Mouse (Mus musculus) hindbrain, postnatal 0 days (tissue): ENCODE measurements around the gene Krt80. TPM values are rescaled to one million over a fixed set of nuclear protein-coding genes. Genes with fewer than 3 reads are reported as not detected.

ENCODE experiments used
- ATAC-seq: fragments of 200-750 bp; cut with Nextera tagmentation; 2 replicates; pipeline ENCODE4 v1.8.0; 2017; ENCODE audit warnings: mild to moderate bottlenecking, moderate TSS enrichment, moderate library complexity
- DNase-seq: peaks from one replicate; pipeline ENCODE4 v3.0.0-alpha.2; 2015; ENCODE audit warnings: low spot score
- H3K27ac ChIP-seq: fragments of 300-500 bp; sonication (generic); 2 replicates; pipeline ENCODE4 v1.5.1; 2014; ENCODE audit warnings: mild to moderate bottlenecking
- H3K27me3 ChIP-seq: fragments of 300-500 bp; sonication (generic); 2 replicates; pipeline ENCODE4 v1.6.1; 2014; ENCODE audit warnings: low read length, mixed read lengths; ENCODE audit not compliant: insufficient read depth
- H3K36me3 ChIP-seq: fragments of 300-500 bp; sonication (generic); 2 replicates; pipeline ENCODE4 v1.6.1; 2014; ENCODE audit warnings: low read length, mixed read lengths; ENCODE audit not compliant: insufficient read depth
- H3K4me1 ChIP-seq: fragments of 300-500 bp; sonication (generic); 2 replicates; pipeline ENCODE4 v1.6.1; 2014; ENCODE audit warnings: antibody characterized with exemption, low read length, mixed read lengths; ENCODE audit not compliant: insufficient read depth
- H3K4me2 ChIP-seq: fragments of 300-500 bp; sonication (generic); 2 replicates; pipeline ENCODE4 v1.6.1; 2014; ENCODE audit warnings: low read depth, mild to moderate bottlenecking, low read length, moderate library complexity, mixed read lengths
- H3K4me3 ChIP-seq: fragments of 300-500 bp; sonication (generic); 2 replicates; pipeline ENCODE4 v1.5.1; 2014; ENCODE audit warnings: low read length
- H3K9ac ChIP-seq: fragments of 300-500 bp; sonication (generic); replicated peaks from 2 replicates; pipeline ENCODE4 v1.6.1; 2014; ENCODE audit warnings: mild to moderate bottlenecking, low read length, moderate library complexity, mixed read lengths
- H3K9me3 ChIP-seq: fragments of 300-500 bp; sonication (generic); 2 replicates; pipeline ENCODE4 v1.6.1; 2016; ENCODE audit warnings: low read length, mixed read lengths
- CTCF ChIP-seq: IDR thresholded peaks from 2 replicates; pipeline ENCODE4 v1.5.1; 2016; ENCODE audit warnings: antibody characterized with exemption, control low read depth, low read depth
- WGBS: fragments of 180-500 bp; shearing (Covaris S2); extraction: QIAGEN DNeasy Blood & Tissue Kit; methylation state at CpG from one replicate; pipeline ENCODE4 v1.1.7; 2014; 5-methylcytosine and 5-hydroxymethylcytosine counted together
- polyA plus RNA-seq: library from polyadenylated mRNA; unstranded; fragments of >200 nt; fragmentation: Nextera tagmentation; extraction: Ambion mirVana; gene quantifications from 2 replicates; pipeline ENCODE4 v1.2.1, GENCODE M21; 2015
- total RNA-seq: library from RNA; depleted of rRNA; stranded (reverse); fragments of >200 nt; gene quantifications from 2 replicates; pipeline ENCODE4 v1.2.3, GENCODE M21; 2014; rRNA removed

The Krt80 gene
- 0.43 and 1.2 TPM in 2 replicates for total RNA-seq
- 0.30 and 0.33 TPM in 2 replicates for polyA plus RNA-seq

DNA sequence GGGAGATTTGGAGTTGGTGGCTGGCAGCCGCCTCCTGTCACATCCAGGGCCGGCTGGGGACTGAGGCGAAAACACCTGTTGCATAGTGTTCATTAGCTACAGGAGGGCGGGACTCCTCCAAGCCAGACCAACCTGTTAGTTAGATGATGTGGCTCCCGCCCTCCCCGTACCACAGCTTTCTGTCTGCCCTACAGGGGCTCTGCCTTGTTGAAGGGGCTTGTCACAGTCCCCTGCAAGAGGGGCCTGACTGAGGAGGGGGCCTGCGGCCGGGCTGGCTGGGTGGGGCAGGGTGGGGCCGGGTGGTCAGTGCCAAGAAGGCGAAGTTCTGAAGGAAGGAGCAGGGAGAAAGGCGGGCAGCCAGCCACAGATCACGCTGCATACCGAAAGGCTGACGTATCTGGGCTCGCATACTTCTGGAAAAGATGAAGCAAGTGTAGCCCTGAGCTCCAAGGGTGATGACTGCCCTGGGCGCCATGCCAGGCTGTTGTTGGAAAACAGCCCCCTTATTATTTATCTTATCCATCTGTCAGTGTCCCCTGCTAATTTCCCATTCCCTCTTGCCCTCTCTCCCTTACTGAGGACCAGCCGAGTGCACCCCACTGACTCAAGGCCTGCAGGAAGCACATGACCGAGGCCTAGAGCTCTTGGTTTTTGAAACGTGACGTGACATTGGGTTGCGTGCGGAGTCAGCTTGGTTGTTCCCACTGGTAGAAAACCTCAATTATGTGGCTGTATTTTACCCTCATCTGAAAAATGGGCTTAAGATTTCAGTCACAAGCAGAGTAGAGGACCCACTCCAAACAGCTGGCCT lies at the start of gene Krt80:
TSS of gene Krt80 (minus strand) at position 62 of the 811 bp plus-strand sequence.
- Histone ChIP-seq H3K9ac (no peak within 1 kb of the TSS), H3K4me3 (no peak within 1 kb of the TSS), H3K4me1 (peaks cover 14% of the 10 kb centered on the region; the same call in 1 of the 2 replicates), H3K27me3 (no peaks in the 10 kb centered on the region), H3K9me3 (no peaks in the 10 kb centered on the region), H3K27ac (no peak within 1 kb of the TSS), H3K4me2 (no peak within 1 kb of the TSS), H3K36me3 (no peaks in the 10 kb centered on the region)
- DNase-seq (peak; percentile 41), ATAC-seq (peak; percentile 66)
- 36% methylated on average over 22 of the region's 22 CpGs for WGBS
- TF ChIP-seq CTCF, result no peak

DNA sequence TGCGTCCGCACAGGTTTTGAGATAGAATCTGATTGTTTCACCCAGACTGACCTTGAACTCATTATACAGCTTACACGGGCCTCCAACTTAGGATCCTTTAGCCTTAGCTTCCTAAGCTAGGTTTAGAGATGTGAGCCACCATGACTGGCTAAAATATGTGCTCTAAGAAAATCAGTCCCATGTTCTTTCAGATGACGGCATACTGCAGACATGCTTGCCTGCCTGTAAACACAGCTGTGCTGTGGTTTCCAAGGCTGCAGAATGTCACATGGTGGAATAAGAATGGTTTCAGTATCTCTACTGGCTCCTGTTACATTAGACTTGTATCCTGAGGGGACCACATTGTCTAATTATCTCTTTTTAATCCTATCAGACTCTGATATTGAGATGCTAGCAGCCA lies 49.0 kb upstream of the Krt80 start:
- DNase-seq (peak; percentile 40), ATAC-seq (peak; percentile 59; the same call in 1 of the 2 replicates)
- no peaks in the 10 kb centered on the region for H3K9me3 ChIP-seq
- no peak for TF ChIP-seq CTCF
- no peak overlapping the region for H3K27ac ChIP-seq
- H3K4me3 ChIP-seq, result no peak overlapping the region
- H3K4me1 ChIP-seq, result 0 out of 2 replicates have a peak, but pooled peaks cover 3% of the 10 kb centered on the region
- H3K4me2 ChIP-seq, result no peak overlapping the region
- H3K36me3 ChIP-seq, result no peaks in the 10 kb centered on the region
- H3K27me3 ChIP-seq, result no peaks in the 10 kb centered on the region
- no peak overlapping the region for H3K9ac ChIP-seq
- WGBS, result 81% methylated on average over 4 of the region's 4 CpGs

DNA sequence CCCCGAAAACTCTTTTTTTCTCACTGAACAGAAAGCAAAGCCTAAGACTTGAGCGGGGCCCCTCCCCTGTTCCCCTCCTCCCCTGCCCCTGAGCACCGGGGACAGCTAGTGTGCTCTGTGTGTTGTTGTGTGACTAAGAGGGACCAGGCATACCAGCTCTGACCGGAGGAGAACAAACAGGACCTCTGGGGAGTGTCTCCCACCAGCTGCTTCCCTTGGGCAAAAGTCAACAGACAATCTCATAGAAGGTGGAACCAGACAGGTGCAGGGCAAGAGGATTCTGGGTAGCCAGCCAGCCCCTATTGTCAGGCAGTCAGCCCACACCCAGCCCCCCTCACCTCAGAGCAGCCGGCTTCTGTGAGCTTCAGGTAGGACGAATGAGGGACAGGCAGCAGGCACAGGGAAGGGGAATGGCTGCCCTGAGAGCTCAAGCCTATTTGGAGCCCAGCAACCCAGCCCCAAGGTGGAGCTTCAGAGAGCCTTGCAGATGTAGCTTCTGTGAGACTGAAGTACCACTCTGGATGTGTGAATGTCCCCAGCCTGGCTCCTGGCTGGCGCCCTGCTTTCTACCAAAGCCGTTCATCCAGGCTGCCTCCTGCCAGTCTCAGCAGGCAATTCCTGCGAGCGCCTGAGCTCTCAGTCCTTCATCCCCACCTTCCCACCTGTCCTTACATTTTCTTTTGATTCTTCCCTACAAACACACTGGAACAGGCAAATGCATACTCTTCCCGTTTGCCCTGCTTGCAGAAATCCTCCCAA lies 45.0 kb upstream of the Krt80 start:
- no peaks in the 10 kb centered on the region for H3K9me3 ChIP-seq
- no peak overlapping the region for H3K27ac ChIP-seq
- H3K4me1 ChIP-seq, result 0 out of 2 replicates have a peak, but pooled peaks cover 3% of the 10 kb centered on the region
- no peak overlapping the region for H3K4me3 ChIP-seq
- H3K27me3 ChIP-seq, result 0 out of 2 replicates have a peak, but pooled peaks cover 5% of the 10 kb centered on the region
- H3K36me3 ChIP-seq, result no peaks in the 10 kb centered on the region
- H3K4me2 ChIP-seq, result no peak overlapping the region
- no peak overlapping the region for H3K9ac ChIP-seq
- no peak for DNase-seq
- no peak for ATAC-seq
- TF ChIP-seq CTCF, result no peak
- WGBS, result 45% methylated on average over 11 of the region's 11 CpGs

DNA sequence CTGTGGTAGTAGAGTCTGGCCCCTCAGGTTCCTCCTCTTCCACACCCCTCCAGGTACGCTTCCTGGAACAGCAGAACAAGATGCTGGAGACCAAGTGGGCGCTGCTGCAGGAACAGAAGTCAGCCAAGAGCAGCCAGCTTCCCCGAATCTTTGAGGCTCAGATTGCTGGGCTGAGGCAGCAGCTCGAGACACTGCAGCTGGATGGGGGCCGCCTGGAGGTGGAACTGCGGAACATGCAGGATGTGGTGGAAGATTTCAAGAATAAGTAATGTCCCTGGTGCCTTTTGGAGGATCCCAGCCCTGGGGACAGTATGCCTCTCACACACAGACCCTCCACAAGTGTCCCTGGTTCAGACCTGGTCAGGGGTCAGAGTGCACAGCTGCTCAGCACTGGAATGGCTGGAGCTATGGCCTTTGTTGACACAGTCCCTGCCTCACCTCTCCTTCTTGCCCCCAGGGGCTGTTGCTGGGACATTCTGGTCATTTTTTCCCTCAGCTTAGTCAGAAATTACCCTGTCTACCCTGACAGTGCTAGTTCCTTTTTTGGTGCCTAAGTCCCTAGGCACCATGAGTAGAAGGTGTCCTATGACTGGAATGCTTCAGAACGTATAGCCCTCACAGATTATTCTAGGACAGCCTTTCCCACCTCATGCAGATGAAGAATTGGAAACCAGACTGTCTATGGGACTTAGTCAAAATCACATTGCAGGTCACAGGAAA lies 44.1 kb upstream of the Krt80 start:
- Histone ChIP-seq H3K4me1 (0 out of 2 replicates have a peak, but pooled peaks cover 3% of the 10 kb centered on the region), H3K9me3 (no peaks in the 10 kb centered on the region), H3K27ac (no peak overlapping the region), H3K36me3 (no peaks in the 10 kb centered on the region), H3K4me2 (no peak overlapping the region), H3K4me3 (no peak overlapping the region), H3K9ac (no peak overlapping the region), H3K27me3 (0 out of 2 replicates have a peak, but pooled peaks cover 5% of the 10 kb centered on the region)
- TF ChIP-seq CTCF, result peak; percentile 17; the same call in 1 of the 2 replicates
- DNase-seq (no peak), ATAC-seq (no peak)
- 66% methylated on average over 7 of the region's 7 CpGs for WGBS

DNA sequence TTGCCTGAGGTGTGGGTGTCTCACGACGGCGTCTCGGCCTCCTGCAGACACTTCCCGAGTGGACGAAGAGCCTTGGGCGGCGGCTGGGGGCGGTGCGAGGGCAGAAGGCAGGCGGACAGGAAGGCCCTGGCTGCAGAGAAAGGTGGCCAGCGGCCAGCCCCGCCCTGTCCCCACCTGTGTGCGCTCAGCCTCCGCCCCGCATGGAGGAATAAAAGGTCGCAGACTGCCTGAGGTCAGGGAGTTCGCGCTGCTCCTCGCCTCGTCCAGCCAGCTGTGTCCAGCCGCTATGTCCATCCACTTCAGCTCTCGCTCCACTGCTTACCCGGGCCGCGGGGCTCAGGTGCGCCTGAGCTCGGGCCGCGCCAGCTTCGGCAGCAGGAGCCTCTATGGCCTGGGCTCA lies 42.2 kb upstream of the Krt80 start:
- H3K27ac ChIP-seq, result no peak overlapping the region
- 23% methylated on average over 31 of the region's 31 CpGs for WGBS
- 0 out of 2 replicates have a peak, but pooled peaks cover 5% of the 10 kb centered on the region for H3K27me3 ChIP-seq
- H3K4me3 ChIP-seq, result no peak overlapping the region
- H3K36me3 ChIP-seq, result no peaks in the 10 kb centered on the region
- H3K9me3 ChIP-seq, result no peaks in the 10 kb centered on the region
- no peak for TF ChIP-seq CTCF
- H3K4me1 ChIP-seq, result 0 out of 2 replicates have a peak, but pooled peaks cover 3% of the 10 kb centered on the region
- no peak overlapping the region for H3K4me2 ChIP-seq
- DNase-seq (no peak), ATAC-seq (no peak)
- no peak overlapping the region for H3K9ac ChIP-seq

DNA sequence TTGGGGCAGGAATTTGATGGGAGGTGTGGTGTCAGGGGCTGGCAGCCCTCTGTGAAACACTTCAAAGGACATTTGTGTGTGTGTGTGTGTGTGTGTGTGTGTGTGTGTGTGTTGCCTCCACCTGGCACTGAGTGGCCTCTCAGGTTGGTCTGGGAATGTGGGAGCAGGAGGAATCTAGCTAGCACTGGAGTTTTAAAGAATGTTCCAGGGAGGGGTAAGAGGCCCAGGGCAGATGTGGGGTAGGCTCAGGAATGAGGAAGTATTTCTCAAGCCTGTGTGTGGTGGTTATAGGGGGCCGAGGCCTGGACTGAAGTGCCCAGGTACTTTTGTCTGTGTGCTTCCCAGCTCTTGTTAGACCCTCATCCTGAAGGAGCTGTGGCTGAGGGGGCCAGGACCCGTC lies 40.8 kb upstream of the Krt80 start, which contains the start of gene Krt7:
TSS of gene Krt7 (plus strand) at position 269 of the 400 bp plus-strand sequence.
- Histone ChIP-seq H3K4me2 (no peak within 1 kb of the TSS), H3K4me1 (0 out of 2 replicates have a peak, but pooled peaks cover 3% of the 10 kb centered on the region), H3K36me3 (no peaks in the 10 kb centered on the region), H3K27me3 (0 out of 2 replicates have a peak, but pooled peaks cover 5% of the 10 kb centered on the region), H3K9me3 (no peaks in the 10 kb centered on the region), H3K4me3 (no peak within 1 kb of the TSS), H3K9ac (no peak within 1 kb of the TSS), H3K27ac (no peak within 1 kb of the TSS)
- TF ChIP-seq CTCF, result no peak
- 59% methylated on average over 2 of the region's 2 CpGs for WGBS
- DNase-seq (no peak), ATAC-seq (no peak)
